Mouse (Mus musculus) myocyte (in vitro differentiated cells): ENCODE data around the gene Hectd4. TPM values are rescaled to one million over a fixed set of nuclear protein-coding genes. Genes with fewer than 3 reads are reported as not detected.
"Not testable (repeated sequence)": the region's sequence is repeated elsewhere in the genome, so short reads cannot be mapped to it uniquely, and the experiment has no call there.

Source experiments
- H3K27me3 ChIP-seq: one replicate; pipeline ENCODE4 v1.6.1; 2011; ENCODE audit not compliant: control insufficient read depth, insufficient read depth, insufficient read length
- H3K36me3 ChIP-seq: one replicate; pipeline ENCODE4 v1.6.1; 2011; ENCODE audit not compliant: control insufficient read depth, insufficient read depth
- H3K4me2 ChIP-seq: one replicate; pipeline ENCODE4 v1.6.1; 2011; ENCODE audit warnings: low read depth, control low read depth
- H3K4me3 ChIP-seq: one replicate; pipeline ENCODE4 v1.5.1; 2011; ENCODE audit warnings: mild to moderate bottlenecking, control low read depth, moderate library complexity
- H3K79me2 ChIP-seq: one replicate; pipeline ENCODE4 v1.6.1; 2011; ENCODE audit not compliant: control insufficient read depth, insufficient read depth
- H3ac ChIP-seq: one replicate; pipeline ENCODE4 v1.6.1; 2011; ENCODE audit not compliant: control insufficient read depth, insufficient read length
- CEBPB ChIP-seq: IDR thresholded peaks from 2 replicates; pipeline ENCODE4 v1.6.1; 2011; ENCODE audit warnings: mild to moderate bottlenecking, moderate library complexity; ENCODE audit not compliant: poor library complexity, insufficient read depth, severe bottlenecking
- E2F4 ChIP-seq: IDR thresholded peaks from one replicate; pipeline ENCODE4 v1.6.1; 2011; ENCODE audit warnings: mild to moderate bottlenecking, control low read depth, moderate library complexity; ENCODE audit not compliant: insufficient read depth
- MAX ChIP-seq: IDR thresholded peaks from one replicate; pipeline ENCODE4 v1.6.1; 2011; ENCODE audit warnings: low read depth, mild to moderate bottlenecking, control low read depth
- MYOD1 ChIP-seq, 3 experiments: IDR thresholded peaks; one replicate each; pipeline ENCODE4 v1.6.1; 2011; ENCODE audit warnings: control low read depth in 2 of 3, low read depth in 2 of 3, mild to moderate bottlenecking in 2 of 3, moderate library complexity in 1 of 3; ENCODE audit not compliant: insufficient read length in 2 of 3, control insufficient read depth in 1 of 3
- MYOG ChIP-seq, 3 experiments: IDR thresholded peaks; one replicate each; pipeline ENCODE4 v1.6.1; 2011; ENCODE audit warnings: control low read depth in 2 of 3, low read depth in 2 of 3, mild to moderate bottlenecking in 2 of 3; ENCODE audit not compliant: insufficient read length in 2 of 3, control insufficient read depth in 1 of 3, insufficient read depth in 1 of 3
- POLR2A ChIP-seq: IDR thresholded peaks from one replicate; pipeline ENCODE4 v1.6.1; 2011; ENCODE audit warnings: low read depth, mild to moderate bottlenecking, control low read depth, moderate library complexity; ENCODE audit not compliant: insufficient read length
- POLR2AphosphoS2 ChIP-seq: IDR thresholded peaks from one replicate; pipeline ENCODE4 v1.6.1; 2011; ENCODE audit warnings: low read depth, control low read depth; ENCODE audit not compliant: insufficient read length
- REST ChIP-seq: IDR thresholded peaks from one replicate; pipeline ENCODE4 v1.6.1; 2011; ENCODE audit warnings: mild to moderate bottlenecking, control low read depth, moderate library complexity; ENCODE audit not compliant: insufficient read depth, insufficient read length
- SRF ChIP-seq: IDR thresholded peaks from one replicate; pipeline ENCODE4 v1.6.1; 2011; ENCODE audit warnings: low read depth; ENCODE audit not compliant: control insufficient read depth, insufficient read length
- TCF12 ChIP-seq: IDR thresholded peaks from one replicate; pipeline ENCODE4 v1.6.1; 2011; ENCODE audit warnings: mild to moderate bottlenecking, control low read depth; ENCODE audit not compliant: poor library complexity, insufficient read depth, severe bottlenecking
- TCF3 ChIP-seq: IDR thresholded peaks from one replicate; pipeline ENCODE4 v1.6.1; 2011; ENCODE audit warnings: low read depth, control low read depth; ENCODE audit not compliant: insufficient read length
- USF1 ChIP-seq: IDR thresholded peaks from one replicate; pipeline ENCODE4 v1.6.1; 2011; ENCODE audit warnings: low read depth, mild to moderate bottlenecking, control low read depth, moderate library complexity
- polyA plus RNA-seq: library from polyadenylated mRNA; unstranded; fragments of >200 nt; fragmentation: generic; extraction: Trizol; gene quantifications from one replicate; pipeline ENCODE4 v1.2.1, GENCODE M21; 2012; ENCODE audit warnings: missing spikeins

Gene Hectd4
- polyA plus RNA-seq, 1 experiment: 6.6 TPM

- no peak overlapping the region for H3ac ChIP-seq
Measured at GRCm38 (mm10) chr5:121225854-121226253, 5.8 kb downstream of the Hectd4 start.

GRCm38 (mm10) chr5:121226406-121226805 lies 6.4 kb downstream of the Hectd4 start:
- H3K4me2 ChIP-seq: no peak overlapping the region
- H3ac ChIP-seq: no peak overlapping the region
- H3K36me3 ChIP-seq: no peaks in the 10 kb centered on the region
- no peaks in the 10 kb centered on the region for H3K27me3 ChIP-seq
- no peak overlapping the region for H3K4me3 ChIP-seq
- peaks cover 40% of the 10 kb centered on the region for H3K79me2 ChIP-seq
- no peak for TF ChIP-seq MAX
- TF ChIP-seq SRF: no peak
- TF ChIP-seq REST: no peak
- no peak for TF ChIP-seq USF1
- no peak for TF ChIP-seq TCF3

More at GRCm38 (mm10) chr5:121225854-121226253, 5.8 kb downstream of the Hectd4 start:
- Histone ChIP-seq H3K27me3 (no peaks in the 10 kb centered on the region), H3K4me3 (no peak overlapping the region), H3K36me3 (no peaks in the 10 kb centered on the region), H3K79me2 (peaks cover 40% of the 10 kb centered on the region), H3K4me2 (no peak overlapping the region)
- no peak for TF ChIP-seq MYOG (IDR thresholded peaks at IDR 0.05; ENCODE audit: control insufficient read depth in 1 of 3, insufficient read depth in 1 of 3, insufficient read length in 2 of 3, low read depth in 2 of 3)

- H3K79me2 ChIP-seq: peaks cover 42% of the 10 kb centered on the region
- TF ChIP-seq CEBPB (no peak), MAX (no peak), E2F4 (no peak), TCF3 (no peak), USF1 (no peak), MYOG (IDR thresholded peaks at IDR 0.05; ENCODE audit: control insufficient read depth in 1 of 3, insufficient read depth in 1 of 3, insufficient read length in 2 of 3, low read depth in 2 of 3) (no peak), REST (no peak), POLR2A (no peak), POLR2AphosphoS2 (no peak), SRF (no peak), TCF12 (no peak), MYOD1 (IDR thresholded peaks at IDR 0.05; ENCODE audit: control insufficient read depth in 1 of 3, insufficient read length in 2 of 3, low read depth in 2 of 3) (no peak)
- no peaks in the 10 kb centered on the region for H3K27me3 ChIP-seq
- no peak overlapping the region for H3K4me3 ChIP-seq
- no peak overlapping the region for H3ac ChIP-seq
- no peaks in the 10 kb centered on the region for H3K36me3 ChIP-seq
- H3K4me2 ChIP-seq: no peak overlapping the region
Measured at GRCm38 (mm10) chr5:121226845-121227244, 6.8 kb downstream of the Hectd4 start.

GRCm38 (mm10) chr5:121227330-121227729 lies 7.3 kb downstream of the Hectd4 start:
- not testable (repeated sequence) for H3ac ChIP-seq, H3K4me2 ChIP-seq, H3K27me3 ChIP-seq, H3K36me3 ChIP-seq, H3K4me3 ChIP-seq
- peaks cover 42% of the 10 kb centered on the region for H3K79me2 ChIP-seq

- Histone ChIP-seq H3K27me3 (no peaks in the 10 kb centered on the region), H3K4me2 (no peak overlapping the region), H3ac (no peak overlapping the region), H3K79me2 (peaks cover 47% of the 10 kb centered on the region), H3K36me3 (no peaks in the 10 kb centered on the region), H3K4me3 (no peak overlapping the region)
- TF ChIP-seq POLR2AphosphoS2: no peak
- TF ChIP-seq MYOG (IDR thresholded peaks at IDR 0.05; ENCODE audit: control insufficient read depth in 1 of 3, insufficient read depth in 1 of 3, insufficient read length in 2 of 3, low read depth in 2 of 3): no peak
- TF ChIP-seq SRF: no peak
- no peak for TF ChIP-seq REST
- no peak for TF ChIP-seq E2F4
- no peak for TF ChIP-seq USF1
- TF ChIP-seq TCF3: no peak
- TF ChIP-seq MYOD1 (IDR thresholded peaks at IDR 0.05; ENCODE audit: control insufficient read depth in 1 of 3, insufficient read length in 2 of 3, low read depth in 2 of 3): no peak
- no peak for TF ChIP-seq CEBPB
- no peak for TF ChIP-seq MAX
- no peak for TF ChIP-seq POLR2A
- TF ChIP-seq TCF12: no peak
Measured at GRCm38 (mm10) chr5:121229182-121229581, 9.2 kb downstream of the Hectd4 start.

GRCm38 (mm10) chr5:121230811-121231210 lies 10.8 kb downstream of the Hectd4 start:
- TF ChIP-seq MYOD1 (IDR thresholded peaks at IDR 0.05; ENCODE audit: control insufficient read depth in 1 of 3, insufficient read length in 2 of 3, low read depth in 2 of 3) (no peak), POLR2A (no peak)
- Histone ChIP-seq H3K4me2 (no peak overlapping the region), H3K79me2 (peaks cover 45% of the 10 kb centered on the region), H3K36me3 (no peaks in the 10 kb centered on the region), H3K27me3 (no peaks in the 10 kb centered on the region), H3K4me3 (no peak overlapping the region), H3ac (no peak overlapping the region)
